7 mouse cellular contexts compared by ENCODE assay signal in genomic region chr15:89309962-89310498, GRCm38 (mm10). TPM values are rescaled to one million over a fixed set of nuclear protein-coding genes. Genes with fewer than 3 reads are reported as not detected.
A peak's percentile ranks its signal among the peaks of the same experiment; 100 is the strongest.
DNase-seq lines count a peak whose midpoint lies in the region; TF ChIP-seq lines count a peak whose summit lies in the region.

No protein-coding gene starts in this region.

- no peak for TF ChIP-seq CTCF in left cerebral cortex, adult 2 months (IDR thresholded peaks at IDR 0.05)

- peak; percentile 22 for DNase-seq in ovary, postnatal 36 days (ENCODE audit: low spot score)
- no peak for DNase-seq in ovary, adult 18-20 months (ENCODE audit: low spot score)
- peak; percentile 77 for DNase-seq in cerebellum, adult 9-10 months
- peak; percentile 59 to 69 for DNase-seq in left cerebral cortex, adult 2 months (ENCODE audit: extremely low spot score in 1 of 2, low spot score in 2 of 2)
- peak; percentile 54 to 76 for DNase-seq in right cerebral cortex, postnatal 36 days (ENCODE audit: low spot score in 2 of 2)
- no peak for DNase-seq in urinary bladder, adult 18-20 months (ENCODE audit: low spot score in 2 of 2)
- DNase-seq in yolk sac, embryonic 10.5 days (ENCODE audit: low spot score): no peak

- intact Hi-C loops in left cerebral cortex, adult 2 months (cut with DNase I): no loop called here

- H3K4me3 ChIP-seq in left cerebral cortex, adult 2 months: no peak overlapping the region

- H3K27ac ChIP-seq in left cerebral cortex, adult 2 months: peak overlapping the region; percentile 91

RNA-seq across cellular contexts. Expression of gene Sbf1, which starts 5.1 kb away (rescaled TPM):
- 100 to 1,000 TPM; 244 to 245 TPM for total RNA-seq in left cerebral cortex, adult 2 months (2021)

RNA-seq across cellular contexts. Expression of gene Adm2, which starts 12.5 kb away (rescaled TPM):
- total RNA-seq in left cerebral cortex, adult 2 months (2021): not detected

RNA-seq across cellular contexts. Expression of gene Miox, which starts 24.2 kb away (rescaled TPM):
- total RNA-seq in left cerebral cortex, adult 2 months (2021): not detected

RNA-seq across cellular contexts. Expression of gene Lmf2, which starts 45.4 kb away (rescaled TPM):
- 10 to 100 TPM; 18.8 to 19.8 TPM for total RNA-seq in left cerebral cortex, adult 2 months (2021)

RNA-seq across cellular contexts. Expression of gene Ncaph2, which starts 45.5 kb away (rescaled TPM):
- 100 to 1,000 TPM; 108 TPM for total RNA-seq in left cerebral cortex, adult 2 months (2021)

Comparison
In these comparisons a context has a peak if more than half of its experiments do, and no peak if none do; other contexts are left out.
1. DNase-seq: peak in ovary, postnatal 36 days (single experiment), cerebellum, adult 9-10 months (single experiment), left cerebral cortex, adult 2 months (2 of 2) and right cerebral cortex, postnatal 36 days (2 of 2); none in ovary, adult 18-20 months (single experiment), urinary bladder, adult 18-20 months (0 of 2) and yolk sac, embryonic 10.5 days (single experiment).